Mouse (Mus musculus) brain, embryonic 14.5 days (tissue): ENCODE measurements at regions not wholly inside any gene's neighbourhood (a gene's known extent, or its start where the extent isn't known, plus 50 kb on each side); places are given as distances from the start of the nearest gene placed in this dataset.
"Not testable (repeated sequence)": the region's sequence is repeated elsewhere in the genome, so short reads cannot be mapped to it uniquely, and the experiment has no call there.

Experiments used
- DNase-seq: peaks from one replicate; pipeline ENCODE4 v3.0.0-alpha.2; 2011; ENCODE audit warnings: low read depth
- CTCF ChIP-seq: fragments of 200-500 bp; IDR thresholded peaks from 2 replicates; pipeline ENCODE4 v1.5.1; 2012; ENCODE audit warnings: inconsistent platforms, mild to moderate bottlenecking, moderate library complexity, borderline replicate concordance; ENCODE audit not compliant: insufficient read depth, insufficient read length; ENCODE audit errors: extremely low read depth
- POLR2A ChIP-seq: fragments of 200-500 bp; IDR thresholded peaks from 2 replicates; pipeline ENCODE4 v1.6.1; 2012; ENCODE audit warnings: mild to moderate bottlenecking, inconsistent platforms, borderline replicate concordance; ENCODE audit not compliant: poor library complexity, insufficient read depth, insufficient read length, severe bottlenecking; ENCODE audit errors: extremely low read depth

GRCm38 (mm10) chr5:109842186-109842978, 80.8 kb upstream of the Gm15446 start:
- DNase-seq: not testable (repeated sequence)

- DNase-seq: not testable (repeated sequence)
Measured at GRCm38 (mm10) chr5:109844236-109844635, 79.0 kb upstream of the Gm15446 start.

- TF ChIP-seq POLR2A (no peak), CTCF (no peak)
- DNase-seq: peak; percentile 41
Measured at GRCm38 (mm10) chr5:109844753-109845186, 78.4 kb upstream of the Gm15446 start.

- DNase-seq: not testable (repeated sequence)
Measured at GRCm38 (mm10) chr5:109851225-109851624, 72.0 kb upstream of the Gm15446 start.

GRCm38 (mm10) chr5:109860402-109860801, 62.8 kb upstream of the Gm15446 start:
- TF ChIP-seq POLR2A (no peak), CTCF (no peak)

DNA sequence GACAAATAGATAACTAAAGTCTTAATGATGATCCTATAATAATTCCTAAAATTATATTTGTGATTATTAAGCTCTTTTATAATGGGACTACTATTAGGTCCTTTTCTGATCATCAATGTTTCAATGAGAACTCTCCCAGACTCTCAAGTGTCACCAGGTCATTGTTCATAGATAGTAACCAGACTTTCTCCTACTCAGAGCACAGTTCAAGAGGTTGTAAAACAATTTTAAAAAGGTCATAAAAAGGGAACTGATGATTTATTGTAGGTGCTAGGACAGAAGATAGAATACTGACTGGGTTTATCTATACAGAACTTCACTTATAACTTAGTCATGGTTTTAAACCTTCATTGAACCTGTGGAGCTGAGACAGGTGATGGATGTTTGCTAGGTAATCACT, 58.7 kb upstream of the Gm15446 start:
- not testable (repeated sequence) for DNase-seq

More at GRCm38 (mm10) chr5:109860402-109860801, 62.8 kb upstream of the Gm15446 start:
- DNase-seq: no peak

GRCm38 (mm10) chr5:109865628-109866027, 57.6 kb upstream of the Gm15446 start:
- TF ChIP-seq POLR2A: no peak
- no peak for TF ChIP-seq CTCF

DNA sequence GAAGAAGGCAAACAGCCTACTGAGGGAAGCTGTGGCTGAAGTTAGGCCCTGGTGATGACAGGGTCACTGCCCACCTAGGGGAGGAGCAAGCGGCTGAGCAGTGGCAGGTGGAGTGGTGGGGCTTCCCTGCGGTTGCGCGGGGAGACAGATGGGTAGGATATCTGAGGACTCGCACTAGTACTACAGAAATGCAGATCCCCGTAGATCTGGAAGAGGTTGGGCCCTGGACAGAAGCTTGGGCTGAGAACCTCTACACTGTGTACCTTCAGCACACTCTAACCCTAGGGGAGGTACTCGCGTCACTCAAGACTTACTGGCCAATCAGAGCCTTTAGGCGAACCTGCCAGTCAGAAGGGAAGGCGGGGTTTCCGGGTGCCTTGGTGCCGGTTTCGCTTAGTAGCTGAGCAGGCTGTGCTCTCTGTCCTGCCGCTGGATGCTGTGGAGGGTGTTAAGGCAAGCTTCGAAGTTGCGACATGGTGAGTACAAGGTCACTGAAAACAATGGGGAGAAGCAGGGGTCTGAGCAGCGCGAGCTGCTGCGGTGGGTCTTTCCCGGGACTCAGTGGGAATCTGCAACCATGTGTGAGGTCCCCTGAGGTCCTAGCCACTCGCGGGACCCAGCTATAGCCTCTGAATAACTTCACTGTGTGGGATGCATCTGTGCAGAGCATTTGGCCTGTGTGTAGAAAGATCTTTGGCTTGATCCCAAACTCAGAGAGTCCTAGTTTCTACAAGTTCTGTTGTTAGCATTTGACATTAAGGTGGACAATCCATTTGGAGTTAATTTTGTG, 56.7 kb upstream of the Gm15446 start:
- DNase-seq: peak; percentile 96
- TF ChIP-seq CTCF (no peak), POLR2A (peak; percentile 23; the same call in 1 of the 2 replicates)

More at GRCm38 (mm10) chr5:109865628-109866027, 57.6 kb upstream of the Gm15446 start:
- no peak for DNase-seq

DNA sequence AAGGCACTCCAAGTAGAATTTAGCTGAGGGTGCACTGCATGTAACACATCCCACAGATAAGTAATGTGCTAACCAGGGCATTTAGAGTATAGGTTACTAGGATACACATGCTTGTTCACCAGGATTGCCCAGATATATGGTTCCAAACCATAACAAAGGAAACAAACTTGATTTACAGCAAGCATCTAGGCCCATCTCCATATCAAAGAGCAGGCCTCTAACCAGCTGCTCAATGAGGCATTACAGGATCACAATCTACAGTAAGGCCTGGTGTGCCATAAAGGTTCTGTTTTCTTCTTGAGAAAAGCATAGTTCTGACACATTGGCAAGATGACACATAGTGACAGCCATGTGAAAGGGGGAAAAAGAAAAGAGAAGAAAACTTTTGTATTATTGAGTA, 56.0 kb upstream of the Gm15446 start:
- peak; percentile 32 for DNase-seq
